Mouse (Mus musculus) spleen, adult 2 months (tissue): ENCODE measurements around the gene Thop1. TPM values are rescaled to one million over a fixed set of nuclear protein-coding genes. Genes with fewer than 3 reads are reported as not detected.

Experiments
- DNase-seq, 2 experiments: peaks; one replicate each; pipeline versions ENCODE4 v3.0.0 to v3.0.0-alpha.2; 2012 to 2021; ENCODE audit warnings: low spot score in 2 of 2, low read depth in 1 of 2
- H3K27ac ChIP-seq: fragments of 200-500 bp; 2 replicates; pipeline ENCODE4 v1.5.1; 2012; ENCODE audit warnings: low read length, inconsistent platforms; ENCODE audit not compliant: insufficient read depth
- H3K27me3 ChIP-seq: fragments of 200-500 bp; 2 replicates; pipeline ENCODE4 v1.6.1; 2012; ENCODE audit warnings: mild to moderate bottlenecking, moderate library complexity, low read length, inconsistent platforms; ENCODE audit not compliant: control insufficient read depth, insufficient read depth
- H3K36me3 ChIP-seq: fragments of 200-500 bp; 2 replicates; pipeline ENCODE4 v1.6.1; 2012; ENCODE audit warnings: mild to moderate bottlenecking, low read length, inconsistent platforms; ENCODE audit not compliant: control insufficient read depth, insufficient read depth
- H3K4me1 ChIP-seq: fragments of 200-500 bp; 2 replicates; pipeline ENCODE4 v1.6.1; 2011; ENCODE audit warnings: inconsistent platforms; ENCODE audit not compliant: control insufficient read depth, insufficient read depth, insufficient read length
- H3K4me3 ChIP-seq: fragments of 200-500 bp; 2 replicates; pipeline ENCODE4 v1.5.1; 2011; ENCODE audit warnings: mild to moderate bottlenecking, inconsistent platforms; ENCODE audit not compliant: insufficient read depth, insufficient read length; ENCODE audit errors: extremely low read depth
- CTCF ChIP-seq: fragments of 200-500 bp; IDR thresholded peaks from 2 replicates; pipeline ENCODE4 v1.5.1; 2011; ENCODE audit warnings: mild to moderate bottlenecking, inconsistent platforms; ENCODE audit not compliant: insufficient read depth, insufficient read length, insufficient replicate concordance; ENCODE audit errors: extremely low read depth
- POLR2A ChIP-seq: fragments of 200-500 bp; IDR thresholded peaks from 2 replicates; pipeline ENCODE4 v1.6.1; 2011; ENCODE audit warnings: low read depth, low read length, inconsistent platforms
- WGBS: fragments of 180-500 bp; shearing (Covaris S2); methylation state at CpG from one replicate; pipeline ENCODE4 v1.1.7; 2018; 5-methylcytosine and 5-hydroxymethylcytosine counted together
- polyA plus RNA-seq: library from polyadenylated mRNA; depleted of rRNA; stranded (reverse); fragments of >200 nt; gene quantifications from 2 replicates; pipeline ENCODE4 v1.2.3, GENCODE M21; 2012

Thop1 gene
- polyA plus RNA-seq, 1 experiment = 17.9 TPM

GRCm38 (mm10) chr10:81025639-81026275 lies 44.1 kb upstream of the Thop1 start, which contains the start of gene Diras1:
Gene Diras1, minus strand, starts transcription at chr10:81025662.
- no peak for TF ChIP-seq CTCF
- no peak for TF ChIP-seq POLR2A
- Histone ChIP-seq H3K36me3 (peaks cover 3% of the 10 kb centered on the region; the same call in 1 of the 2 replicates), H3K4me1 (no peaks in the 10 kb centered on the region), H3K4me3 (no peak within 1 kb of the TSS), H3K27ac (no peak within 1 kb of the TSS), H3K27me3 (peaks cover 12% of the 10 kb centered on the region)
- 57% methylated on average over 12 of the region's 12 CpGs for WGBS
- no peak for DNase-seq

- H3K36me3 ChIP-seq = peaks cover 11% of the 10 kb centered on the region
- no peaks in the 10 kb centered on the region for H3K4me1 ChIP-seq
- H3K27me3 ChIP-seq = peaks cover 12% of the 10 kb centered on the region
- no peak overlapping the region for H3K4me3 ChIP-seq
- TF ChIP-seq POLR2A (no peak), CTCF (no peak)
- 92% methylated on average over 5 of the region's 5 CpGs for WGBS
- H3K27ac ChIP-seq = no peak overlapping the region
- DNase-seq = no peak
Measured at GRCm38 (mm10) chr10:81026857-81027256, 43.0 kb upstream of the Thop1 start.

- Histone ChIP-seq H3K4me3 (no peak overlapping the region), H3K27ac (no peak overlapping the region), H3K4me1 (no peaks in the 10 kb centered on the region), H3K27me3 (peaks cover 12% of the 10 kb centered on the region), H3K36me3 (peaks cover 11% of the 10 kb centered on the region)
- 55% methylated on average over 4 of the region's 4 CpGs for WGBS
- TF ChIP-seq POLR2A (no peak), CTCF (no peak)
- DNase-seq = no peak
Measured at GRCm38 (mm10) chr10:81027331-81027730, 42.5 kb upstream of the Thop1 start.

GRCm38 (mm10) chr10:81028219-81028618 lies 41.6 kb upstream of the Thop1 start:
- Histone ChIP-seq H3K36me3 (peaks cover 12% of the 10 kb centered on the region), H3K27me3 (peaks cover 7% of the 10 kb centered on the region), H3K4me3 (no peak overlapping the region), H3K27ac (no peak overlapping the region), H3K4me1 (no peaks in the 10 kb centered on the region)
- no peak for TF ChIP-seq CTCF
- TF ChIP-seq POLR2A = no peak
- DNase-seq = no peak

- peaks cover 7% of the 10 kb centered on the region for H3K27me3 ChIP-seq
- no peaks in the 10 kb centered on the region for H3K4me1 ChIP-seq
- DNase-seq = no peak
- peaks cover 12% of the 10 kb centered on the region for H3K36me3 ChIP-seq
- H3K4me3 ChIP-seq = no peak overlapping the region
- TF ChIP-seq CTCF (no peak), POLR2A (no peak)
- H3K27ac ChIP-seq = no peak overlapping the region
- 73% methylated on average over 10 of the region's 10 CpGs for WGBS
Measured at GRCm38 (mm10) chr10:81029031-81029430, 40.8 kb upstream of the Thop1 start.

GRCm38 (mm10) chr10:81033586-81033985 lies 36.2 kb upstream of the Thop1 start:
- peaks cover 12% of the 10 kb centered on the region for H3K36me3 ChIP-seq
- no peak for DNase-seq
- no peaks in the 10 kb centered on the region for H3K27me3 ChIP-seq
- H3K4me1 ChIP-seq = no peaks in the 10 kb centered on the region
- H3K27ac ChIP-seq = no peak overlapping the region
- 91% methylated on average over 10 of the region's 10 CpGs for WGBS
- no peak overlapping the region for H3K4me3 ChIP-seq
- TF ChIP-seq POLR2A (no peak), CTCF (no peak)

- Histone ChIP-seq H3K27ac (no peak overlapping the region), H3K4me1 (no peaks in the 10 kb centered on the region), H3K27me3 (no peaks in the 10 kb centered on the region), H3K4me3 (no peak overlapping the region), H3K36me3 (peaks cover 4% of the 10 kb centered on the region)
- TF ChIP-seq CTCF (no peak), POLR2A (no peak)
- WGBS = 80% methylated on average over 7 of the region's 7 CpGs
- DNase-seq = no peak
Measured at GRCm38 (mm10) chr10:81036251-81036650, 33.6 kb upstream of the Thop1 start.
